ENCODE assay signal across 9 mouse cellular contexts in genomic region chr5:149909108-149909739, GRCm38 (mm10).
DNase-seq lines count a peak whose midpoint lies in the region; ATAC-seq and TF ChIP-seq lines count a peak whose summit lies in the region.
"Had no signal": no experiment of that assay in that cellular context is flagged by ENCODE, and none has a peak within 500 bp of the region (broad histone marks: within the 10 kb centered on the region; RNA-seq: fewer than 3 reads in every experiment).

No protein-coding gene starts in this region.

- no peak for ATAC-seq in stomach, embryonic 16.5 days (ENCODE audit: insufficient read depth, low FRiP score)
- no peak for ATAC-seq in stomach, postnatal 0 days (ENCODE audit: low FRiP score, low TSS enrichment)
- ATAC-seq in heart, embryonic 13.5 days (ENCODE audit: extremely low read depth, insufficient number of reproducible peaks, low FRiP score, low TSS enrichment) = no peak
- ATAC-seq in forebrain, embryonic 15.5 days (replicated peaks) = no peak

- TF ChIP-seq EP300 in stomach, postnatal 0 days (optimal IDR thresholded peaks at IDR 0.05) = no peak

- H3K4me1 ChIP-seq in stomach, embryonic 16.5 days (ENCODE audit: control insufficient read depth, insufficient read depth, low read length) = no peaks in the 10 kb centered on the region
- no peaks in the 10 kb centered on the region for H3K4me1 ChIP-seq in stomach, postnatal 0 days (replicated peaks; ENCODE audit: control insufficient read depth, insufficient read depth)
- H3K4me1 ChIP-seq in heart, embryonic 13.5 days = peaks cover 16% of the 10 kb centered on the region
- no peaks in the 10 kb centered on the region for H3K4me1 ChIP-seq in forebrain, embryonic 15.5 days

- H3K36me3 ChIP-seq in stomach, embryonic 16.5 days (ENCODE audit: control insufficient read depth, insufficient read depth, low read length) = no peaks in the 10 kb centered on the region
- H3K36me3 ChIP-seq in stomach, postnatal 0 days (ENCODE audit: control insufficient read depth, insufficient read depth, low read length) = no peaks in the 10 kb centered on the region
- H3K36me3 ChIP-seq in heart, embryonic 13.5 days = no peaks in the 10 kb centered on the region
- no peaks in the 10 kb centered on the region for H3K36me3 ChIP-seq in forebrain, embryonic 15.5 days
- H3K36me3 ChIP-seq: G1E had no signal

- H3K4me2 ChIP-seq in stomach, embryonic 16.5 days (ENCODE audit: low read depth, low read length) = no peak overlapping the region
- H3K4me2 ChIP-seq in stomach, postnatal 0 days (replicated peaks; ENCODE audit: low read depth) = no peak overlapping the region
- H3K4me2 ChIP-seq in heart, embryonic 13.5 days = peak overlapping the region; percentile 33
- no peak overlapping the region for H3K4me2 ChIP-seq in forebrain, embryonic 15.5 days (replicated peaks)

- peak overlapping the region; percentile 52 for H3K27ac ChIP-seq in stomach, embryonic 16.5 days (ENCODE audit: low read length)
- H3K27ac ChIP-seq in stomach, postnatal 0 days (replicated peaks) = no peak overlapping the region
- peak overlapping the region; percentile 69 for H3K27ac ChIP-seq in heart, embryonic 13.5 days (replicated peaks)
- no peak overlapping the region for H3K27ac ChIP-seq in forebrain, embryonic 15.5 days (replicated peaks)
- H3K27ac ChIP-seq: liver, embryonic 14.5 days had no signal

- no peaks in the 10 kb centered on the region for H3K27me3 ChIP-seq in stomach, embryonic 16.5 days (ENCODE audit: control insufficient read depth, insufficient read depth, low read length)
- H3K27me3 ChIP-seq in stomach, postnatal 0 days (ENCODE audit: control insufficient read depth, insufficient read depth, low read length) = no peaks in the 10 kb centered on the region
- no peaks in the 10 kb centered on the region for H3K27me3 ChIP-seq in heart, embryonic 13.5 days (replicated peaks)
- no peaks in the 10 kb centered on the region for H3K27me3 ChIP-seq in forebrain, embryonic 15.5 days

- no peak for TF ChIP-seq CTCF in stomach, postnatal 0 days (IDR thresholded peaks at IDR 0.05; ENCODE audit: low read depth)

- H3K4me3 ChIP-seq in stomach, embryonic 16.5 days (replicated peaks; ENCODE audit: low read length) = no peak overlapping the region
- no peak overlapping the region for H3K4me3 ChIP-seq in stomach, postnatal 0 days (ENCODE audit: low read depth, low read length)
- no peak overlapping the region for H3K4me3 ChIP-seq in heart, embryonic 13.5 days
- H3K4me3 ChIP-seq in forebrain, embryonic 15.5 days = no peak overlapping the region

- no peak for DNase-seq in stomach, postnatal 0 days (ENCODE audit: low spot score)
- peak; percentile 36 for DNase-seq in kidney, postnatal 14 days
- DNase-seq in right cerebral cortex, postnatal 10 days (ENCODE audit: low spot score in 2 of 2) = no peak
- no peak for DNase-seq in left cerebral cortex, adult 8-10 months (ENCODE audit: low spot score in 2 of 2)

- no peak overlapping the region for H3K9ac ChIP-seq in stomach, embryonic 16.5 days (ENCODE audit: low read length)
- no peak overlapping the region for H3K9ac ChIP-seq in stomach, postnatal 0 days (ENCODE audit: low read length)
- no peak overlapping the region for H3K9ac ChIP-seq in heart, embryonic 13.5 days
- no peak overlapping the region for H3K9ac ChIP-seq in forebrain, embryonic 15.5 days (replicated peaks)
- H3K9ac ChIP-seq: liver, embryonic 14.5 days had no signal

- WGBS in stomach, embryonic 16.5 days = 50% methylated on average over 13 of the region's 13 CpGs
- 51% methylated on average over 13 of the region's 13 CpGs for WGBS in stomach, postnatal 0 days
- 43% methylated on average over 13 of the region's 13 CpGs for WGBS in heart, embryonic 13.5 days
- WGBS in forebrain, embryonic 15.5 days = 88% methylated on average over 13 of the region's 13 CpGs

- no peaks in the 10 kb centered on the region for H3K9me3 ChIP-seq in stomach, embryonic 16.5 days (replicated peaks; ENCODE audit: control insufficient read depth, low read length)
- H3K9me3 ChIP-seq in stomach, postnatal 0 days (ENCODE audit: control insufficient read depth, low read length) = no peaks in the 10 kb centered on the region
- H3K9me3 ChIP-seq in heart, embryonic 13.5 days = no peaks in the 10 kb centered on the region
- H3K9me3 ChIP-seq in forebrain, embryonic 15.5 days = no peaks in the 10 kb centered on the region

Comparison
In these comparisons a context has a peak if more than half of its experiments do, and no peak if none do; other contexts are left out.
1. H3K27ac ChIP-seq: peak in stomach, embryonic 16.5 days (single experiment) and heart, embryonic 13.5 days (single experiment); none in stomach, postnatal 0 days (single experiment) and forebrain, embryonic 15.5 days (single experiment).